Mouse (Mus musculus): ENCODE measurements around the gene Duoxa2. TPM values are rescaled to one million over a fixed set of nuclear protein-coding genes. Genes with fewer than 3 reads are reported as not detected.

Duoxa2 gene
- polyA plus RNA-seq, 1 experiment from 2014 or later, result not detected

Other genes starting within 250 kb of the Duoxa2 start
- gene Spg11, start 180.5 kb upstream of the Duoxa2 start, polyA plus RNA-seq (2014; fragmentation: Nextera tagmentation; extraction: Ambion mirVana), result 14.6 and 15.5 TPM in 2 replicates
- 358 and 383 TPM in 2 replicates for gene B2m, start 151.2 kb upstream of the Duoxa2 start, polyA plus RNA-seq (2014; fragmentation: Nextera tagmentation; extraction: Ambion mirVana)
- gene Trim69, start 138.2 kb upstream of the Duoxa2 start, polyA plus RNA-seq (2014; fragmentation: Nextera tagmentation; extraction: Ambion mirVana), result 0.14 and 0.23 TPM in 2 replicates
- gene Patl2, start 112.7 kb upstream of the Duoxa2 start, polyA plus RNA-seq (2014; fragmentation: Nextera tagmentation; extraction: Ambion mirVana), result not detected in 2 replicates
- not detected in 2 replicates for gene Terb2, start 112.6 kb upstream of the Duoxa2 start, polyA plus RNA-seq (2014; fragmentation: Nextera tagmentation; extraction: Ambion mirVana)
- 28.3 and 30.0 TPM in 2 replicates for gene Sord, start 64.2 kb upstream of the Duoxa2 start, polyA plus RNA-seq (2014; fragmentation: Nextera tagmentation; extraction: Ambion mirVana)
- gene Duox2, start 451 bp upstream of the Duoxa2 start, polyA plus RNA-seq (2014; fragmentation: Nextera tagmentation; extraction: Ambion mirVana), result 0.06 and 0.27 TPM in 2 replicates
- 3.0 and 3.8 TPM in 2 replicates for gene Duoxa1, start 14.8 kb downstream of the Duoxa2 start, polyA plus RNA-seq (2014; fragmentation: Nextera tagmentation; extraction: Ambion mirVana)
- gene Duox1, start 16.8 kb downstream of the Duoxa2 start, polyA plus RNA-seq (2014; fragmentation: Nextera tagmentation; extraction: Ambion mirVana), result 0.36 and 0.53 TPM in 2 replicates
- 3.8 and 5.2 TPM in 2 replicates for gene Shf, start 70.3 kb downstream of the Duoxa2 start, polyA plus RNA-seq (2014; fragmentation: Nextera tagmentation; extraction: Ambion mirVana)
- 6.6 and 6.9 TPM in 2 replicates for gene Slc28a2, start 127.6 kb downstream of the Duoxa2 start, polyA plus RNA-seq (2014; fragmentation: Nextera tagmentation; extraction: Ambion mirVana)
- gene Gm14085, start 186.0 kb downstream of the Duoxa2 start, polyA plus RNA-seq (2014; fragmentation: Nextera tagmentation; extraction: Ambion mirVana), result not detected in 2 replicates

All from stomach, embryonic 14.5 days (tissue).